Mouse (Mus musculus) retina, postnatal 1 day (tissue): ENCODE measurements around the gene Spata32.

Experiments
- DNase-seq: peaks from one replicate; pipeline ENCODE4 v3.0.0-alpha.2; 2012

Gene Spata32

DNA sequence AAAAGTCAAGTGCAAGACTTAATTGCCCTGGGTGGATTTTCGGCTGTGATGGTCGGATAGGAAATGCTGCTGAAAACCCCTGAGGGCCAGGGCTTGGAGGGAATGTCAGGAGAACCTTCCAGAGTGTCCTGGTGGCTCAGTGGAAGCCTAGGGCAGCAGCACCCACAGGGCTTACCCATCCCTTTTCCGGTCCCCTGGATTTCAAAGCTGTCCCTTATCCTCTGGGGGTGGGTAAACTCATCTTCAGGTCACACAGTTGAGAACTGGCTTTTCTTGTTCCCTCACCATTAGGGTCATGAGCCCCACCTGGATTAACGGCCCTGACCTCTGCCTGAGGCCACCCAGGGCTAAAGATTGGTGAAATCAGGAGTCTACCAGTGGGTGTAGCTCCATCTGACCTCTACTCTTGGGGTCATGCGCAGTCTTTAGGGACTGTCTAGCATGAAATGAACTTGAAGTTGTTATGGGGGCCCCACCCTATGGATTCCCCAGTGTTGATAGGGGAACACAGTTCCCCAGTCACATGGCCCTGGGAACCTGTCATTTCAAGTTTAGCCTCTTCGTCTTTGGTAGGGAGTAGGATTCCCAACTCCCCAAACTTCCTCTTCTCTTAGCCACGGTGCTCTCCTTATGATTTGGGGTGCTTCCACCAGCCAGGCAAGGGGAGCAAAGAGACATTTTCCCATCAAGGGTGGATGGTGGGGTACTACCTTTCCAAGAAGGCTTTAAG is 45.0 kb downstream of the Spata32 start:
- DNase-seq: no peak

DNA sequence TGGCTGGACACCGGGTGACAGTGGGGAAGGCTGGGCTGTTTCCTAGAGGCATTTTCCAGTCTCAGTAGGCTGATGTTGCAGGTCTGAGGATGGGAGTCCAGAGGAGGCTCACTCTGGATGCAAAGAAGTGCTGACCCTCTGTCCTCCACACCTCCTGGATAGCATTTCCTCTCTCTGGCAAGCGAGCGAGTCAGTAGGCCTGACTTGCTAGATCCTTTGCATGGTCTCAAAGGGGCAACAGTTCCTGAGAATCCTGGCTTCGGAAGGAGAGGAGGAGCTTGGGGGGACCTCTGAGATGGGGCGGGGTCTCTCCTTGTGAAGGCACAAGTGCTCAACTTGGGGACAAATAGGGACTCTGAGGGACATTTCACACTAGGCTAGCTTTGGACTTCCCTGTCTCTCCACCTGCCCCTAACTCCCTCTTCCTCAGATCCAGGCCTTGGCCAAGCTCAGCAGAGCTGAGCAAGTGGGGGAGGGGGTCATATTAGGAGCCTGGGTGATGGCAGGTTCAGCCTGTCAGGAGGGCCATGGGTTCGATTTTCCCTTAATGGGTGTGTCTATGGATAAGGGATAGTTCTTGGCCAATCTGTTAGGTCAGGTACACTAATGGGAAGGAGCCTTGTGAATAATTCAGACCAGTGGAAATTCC is 45.7 kb downstream of the Spata32 start:
- no peak for DNase-seq

DNA sequence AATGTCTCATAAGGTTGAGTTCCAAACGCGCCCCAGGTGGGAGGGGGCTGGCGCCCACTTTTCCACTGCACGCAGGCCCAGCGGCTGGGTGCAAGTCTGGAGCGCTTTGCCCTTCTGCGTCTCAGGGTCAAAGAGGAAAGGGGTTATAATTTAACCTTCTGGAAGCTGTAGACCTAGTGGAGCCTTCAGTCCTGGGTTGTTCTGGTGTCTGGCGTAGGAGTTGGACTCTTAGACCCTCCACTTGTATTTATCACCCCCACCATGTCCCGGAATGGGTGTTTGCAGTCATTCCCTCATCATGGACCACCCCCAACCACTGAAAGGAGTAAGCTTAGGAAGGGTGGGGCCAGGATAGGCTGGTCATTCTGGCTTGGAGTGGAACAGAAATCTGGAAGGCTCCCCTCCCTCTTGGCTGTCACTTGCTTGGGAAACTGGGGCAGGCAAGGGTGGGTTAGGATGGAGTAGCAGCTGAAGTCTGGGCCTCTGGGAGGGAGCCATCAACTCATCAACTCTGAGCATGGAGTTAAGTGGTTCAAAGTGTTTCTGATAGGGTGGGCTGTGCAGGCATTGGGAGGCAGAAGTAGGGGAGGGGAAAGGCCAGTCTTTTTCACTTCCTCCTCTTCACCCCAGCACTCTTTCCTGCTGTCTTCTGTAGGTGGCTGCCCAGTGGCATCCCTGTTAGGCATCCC is 46.4 kb downstream of the Spata32 start:
- no peak for DNase-seq

DNA sequence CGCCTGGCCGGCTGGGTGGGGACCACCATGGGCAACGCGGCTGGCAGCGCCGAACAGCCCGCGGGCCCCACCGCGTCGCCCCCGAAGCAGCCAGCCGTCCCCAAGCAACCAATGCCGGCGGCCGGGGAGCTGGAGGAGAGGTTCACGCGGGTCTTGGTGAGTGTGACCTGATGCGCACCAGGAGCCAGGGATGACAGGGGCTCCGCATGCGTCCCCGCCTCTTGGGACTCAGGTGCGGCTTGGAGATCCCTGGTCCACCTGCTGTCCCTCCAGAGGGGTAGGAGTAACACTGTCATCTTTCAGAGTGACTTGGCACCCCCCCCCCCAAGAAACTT is 47.0 kb downstream of the Spata32 start:
- DNase-seq: peak; percentile 50

DNA sequence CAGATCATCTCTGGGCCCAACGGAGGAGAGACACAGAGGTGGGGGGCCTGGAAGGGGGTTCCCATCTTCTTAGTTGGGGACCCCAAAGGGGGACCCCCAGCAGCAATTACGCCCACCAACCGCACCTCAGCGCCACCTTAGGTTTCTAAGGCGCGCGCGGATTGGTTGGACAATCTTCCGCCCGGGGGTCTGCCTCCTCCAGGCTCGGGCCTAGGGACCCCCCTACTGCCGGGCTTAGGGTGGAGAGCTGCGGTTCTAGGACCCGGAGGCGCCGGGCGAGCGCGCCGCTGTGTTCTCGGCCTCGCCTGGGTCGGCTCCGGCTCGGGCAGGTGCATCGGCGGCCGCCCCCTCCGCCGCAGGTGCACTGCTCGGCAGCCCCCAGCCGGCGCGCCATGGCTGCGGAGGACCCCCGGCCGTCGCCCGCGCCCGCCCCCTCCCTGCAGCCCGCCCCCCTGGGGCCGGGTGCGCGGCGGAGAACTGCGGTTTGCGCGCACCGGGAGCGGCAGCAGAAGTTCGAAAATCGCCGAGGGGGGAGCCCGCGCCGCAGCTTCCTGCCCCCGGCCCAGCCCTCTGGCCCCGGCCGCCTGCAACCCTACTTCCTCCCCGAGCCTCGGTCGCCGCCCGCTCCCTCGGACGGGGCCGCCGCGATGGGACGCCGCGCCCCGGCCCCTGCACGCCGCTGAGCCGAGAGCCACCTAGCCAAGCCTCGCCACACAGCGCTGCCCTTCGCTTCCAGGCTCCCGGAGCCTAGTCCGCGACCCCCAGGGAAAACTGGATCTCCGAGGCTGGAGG is 47.5 kb downstream of the Spata32 start, which contains the start of gene Fmnl1:
Gene Fmnl1 (plus strand): TSS at position 614 of the 792 bp plus-strand sequence.
- peak; percentile 76 for DNase-seq

DNA sequence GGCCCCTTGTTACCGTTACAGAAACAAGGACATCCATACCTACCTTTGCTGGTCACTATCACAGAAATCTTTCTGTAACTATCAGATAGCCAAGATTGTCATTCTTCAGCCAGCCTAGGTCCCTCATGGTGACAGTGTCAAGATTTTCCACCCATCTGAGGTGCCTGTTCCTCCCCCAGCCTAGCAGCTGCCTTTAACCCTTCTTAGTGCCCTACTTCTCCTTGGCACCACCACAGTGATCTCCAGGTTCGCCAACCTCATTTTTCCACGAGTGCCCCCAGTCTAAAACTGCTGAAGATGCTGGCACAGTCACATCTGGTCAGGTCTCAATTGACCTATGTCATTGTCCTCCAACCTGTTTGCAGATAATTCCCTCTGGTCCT is 48.1 kb downstream of the Spata32 start:
- DNase-seq: no peak

DNA sequence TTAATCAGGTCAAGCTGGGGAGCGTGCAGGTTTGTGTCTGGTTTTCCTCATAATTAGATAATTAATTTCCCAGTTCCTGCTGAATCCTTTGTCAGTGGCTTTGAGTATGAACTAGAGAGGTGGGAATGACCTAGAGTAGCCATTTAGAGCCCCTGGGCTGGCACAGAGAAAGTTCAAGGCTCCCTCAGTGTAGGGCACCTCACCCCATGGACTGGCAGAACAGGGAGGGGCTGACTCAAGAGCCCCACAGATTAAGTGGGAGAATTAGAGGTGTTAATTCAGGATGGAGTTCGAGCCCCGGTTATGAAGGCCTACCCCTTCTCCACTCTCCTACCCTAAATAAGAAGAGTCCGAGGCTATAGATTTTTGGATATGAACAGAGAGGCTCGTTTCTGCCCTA is 48.6 kb downstream of the Spata32 start:
- no peak for DNase-seq

DNA sequence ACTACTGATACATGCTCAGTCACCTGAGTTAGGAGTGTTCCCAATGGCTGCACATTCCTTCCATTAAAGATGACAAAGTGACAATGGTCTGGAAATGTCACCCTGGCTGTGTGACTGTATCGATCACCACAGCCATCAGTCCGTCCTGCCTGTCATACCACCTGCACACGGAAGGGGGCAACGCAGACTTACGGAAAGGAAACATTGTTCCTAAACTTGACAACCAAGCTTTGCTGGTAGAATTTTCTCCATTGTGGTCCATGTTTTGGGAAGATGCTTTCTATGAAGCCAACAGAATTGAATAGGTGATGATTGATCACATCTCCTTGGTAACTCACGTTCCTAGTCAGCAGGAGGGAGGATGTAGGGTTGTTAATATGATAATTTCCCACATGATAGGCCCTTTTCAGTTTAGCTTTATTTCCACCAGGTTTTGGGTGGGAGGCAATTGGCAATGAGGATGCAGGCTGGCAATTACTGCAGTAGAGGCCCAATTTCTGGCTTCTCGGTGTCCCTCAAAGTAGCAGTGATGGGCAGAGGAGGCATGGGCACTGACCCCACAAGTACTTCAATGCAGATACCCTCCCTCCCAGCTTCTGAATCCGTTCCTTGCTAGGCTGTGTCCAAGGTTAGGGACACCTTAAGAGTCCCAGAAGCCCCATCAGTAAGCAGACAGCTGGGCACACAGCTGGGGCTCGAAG is 49.4 kb downstream of the Spata32 start:
- peak; percentile 79 for DNase-seq

DNA sequence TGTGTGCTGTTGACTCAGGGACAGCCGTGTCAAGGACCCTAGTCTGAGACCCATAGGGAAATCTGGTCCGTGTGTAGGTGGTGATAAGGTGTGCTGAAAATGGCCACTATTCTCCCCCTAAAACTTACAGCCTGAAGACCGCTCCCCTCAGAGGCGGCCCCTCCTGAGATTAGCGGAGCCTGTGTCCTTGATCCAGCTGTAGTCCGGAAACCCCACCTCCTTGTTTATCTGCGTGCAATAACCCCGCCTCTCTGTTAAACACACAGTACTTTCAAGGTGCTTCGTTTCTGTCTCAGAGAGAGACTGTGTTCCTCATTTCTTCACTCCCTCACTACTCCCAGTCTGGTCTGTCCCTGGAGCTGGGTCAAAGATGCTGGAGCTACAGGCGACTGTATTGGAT is 53.8 kb downstream of the Spata32 start:
- no peak for DNase-seq

DNA sequence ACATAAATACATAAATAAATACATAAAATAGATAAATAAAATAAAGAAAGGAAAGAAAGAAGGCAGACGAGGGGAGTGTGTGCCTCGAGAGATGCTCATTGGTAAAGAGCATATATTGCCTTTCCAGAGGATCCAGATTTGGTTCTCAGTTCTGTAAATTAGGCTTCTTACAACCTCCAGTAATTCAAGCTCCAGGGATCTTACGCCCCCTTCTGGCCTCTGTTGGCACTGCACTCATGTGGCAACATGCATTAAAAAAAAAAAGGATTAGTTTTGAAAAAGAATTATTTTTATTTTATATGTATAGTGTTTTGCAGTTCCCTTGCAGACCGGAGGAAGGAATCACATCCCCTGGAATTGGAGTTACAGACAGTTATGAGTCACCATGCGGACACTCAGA is 56.1 kb downstream of the Spata32 start:
- peak; percentile 32 for DNase-seq

DNA sequence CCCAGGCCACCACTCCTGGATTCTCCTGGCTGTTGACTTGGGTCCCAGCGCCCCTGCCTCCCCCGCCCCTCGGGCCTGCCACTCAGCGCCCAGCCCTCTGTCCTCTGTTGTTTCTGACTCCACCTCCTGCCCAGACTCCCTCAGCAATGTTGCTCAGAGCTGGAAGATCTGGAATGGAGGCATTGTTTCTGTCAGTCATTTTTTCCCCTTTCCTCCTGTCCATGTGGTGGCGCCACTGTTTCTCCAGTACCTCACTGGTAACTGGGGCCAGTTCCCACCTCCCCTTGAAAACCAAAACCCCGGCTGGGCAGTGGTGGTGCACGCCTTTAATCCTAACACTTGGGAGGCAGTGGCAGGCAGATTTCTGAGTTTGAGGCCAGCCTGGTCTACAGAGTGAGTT is 56.8 kb downstream of the Spata32 start:
- DNase-seq: peak; percentile 28

DNA sequence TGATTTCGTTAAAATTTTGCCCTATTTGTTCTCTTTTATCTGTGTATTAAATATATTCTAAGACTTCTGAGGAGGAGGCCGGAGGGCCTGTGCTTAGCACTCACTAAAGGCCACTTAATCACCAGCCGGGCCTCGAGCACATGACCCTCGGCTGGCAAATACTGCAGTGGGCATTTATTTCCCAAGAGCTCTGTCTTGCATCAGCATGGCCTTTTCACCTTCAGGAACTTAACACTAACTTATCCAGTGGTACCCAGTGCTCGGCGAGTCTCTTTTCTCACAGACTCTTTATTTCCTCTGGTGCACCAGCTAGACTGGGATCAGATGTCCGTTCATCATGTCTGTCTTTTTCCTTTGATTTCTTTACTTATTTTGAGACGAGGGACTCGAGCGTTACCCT is 57.5 kb downstream of the Spata32 start:
- DNase-seq: no peak

DNA sequence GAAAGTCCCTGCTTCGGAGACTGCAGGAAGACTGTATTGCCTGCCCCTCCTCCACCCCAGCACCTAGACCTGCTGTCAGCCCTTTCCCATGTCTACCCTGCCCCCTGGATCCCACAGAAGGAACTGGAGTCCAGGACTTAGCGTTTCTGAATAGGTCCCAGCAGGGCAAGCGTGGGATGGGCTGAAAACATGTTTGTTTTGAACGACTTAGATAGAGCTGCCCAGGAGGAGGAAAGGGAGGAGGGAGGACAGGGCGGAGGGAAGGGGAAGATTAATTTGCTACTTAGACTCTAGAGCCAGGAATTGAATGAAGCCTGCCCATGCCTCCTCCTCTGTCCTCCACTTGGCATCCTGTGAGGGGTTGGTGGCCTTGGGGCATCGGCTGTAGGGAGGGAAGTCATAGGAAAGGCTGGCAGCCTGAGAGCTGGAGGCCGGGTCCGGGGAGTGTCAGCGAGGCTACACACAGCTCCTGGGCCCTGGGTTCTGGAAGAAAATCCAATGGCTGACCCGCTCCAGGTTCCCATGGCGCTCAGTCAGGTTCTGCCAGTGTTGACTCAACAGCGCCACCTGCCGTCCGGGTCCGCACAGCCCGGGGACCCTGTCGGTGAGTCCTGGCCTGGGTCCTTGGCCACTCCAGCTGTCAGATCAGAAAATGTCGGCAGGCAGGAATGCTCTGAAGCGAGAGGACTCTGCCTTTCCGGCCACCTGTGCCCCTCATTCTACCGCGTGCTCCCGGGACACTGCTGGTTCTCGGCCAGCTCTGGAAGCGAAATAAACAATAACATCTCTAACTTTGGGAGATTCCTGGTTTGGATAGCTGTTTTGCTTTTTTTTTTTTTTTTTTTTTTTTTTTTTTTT is 59.4 kb downstream of the Spata32 start:
- peak; percentile 94 for DNase-seq
